Mouse (Mus musculus): ENCODE measurements at regions not wholly inside any gene's neighbourhood (a gene's known extent, or its start where the extent isn't known, plus 50 kb on each side); places are given as distances from the start of the nearest gene placed in this dataset.
A peak's percentile ranks its signal among the peaks of the same experiment; 100 is the strongest.

DNA sequence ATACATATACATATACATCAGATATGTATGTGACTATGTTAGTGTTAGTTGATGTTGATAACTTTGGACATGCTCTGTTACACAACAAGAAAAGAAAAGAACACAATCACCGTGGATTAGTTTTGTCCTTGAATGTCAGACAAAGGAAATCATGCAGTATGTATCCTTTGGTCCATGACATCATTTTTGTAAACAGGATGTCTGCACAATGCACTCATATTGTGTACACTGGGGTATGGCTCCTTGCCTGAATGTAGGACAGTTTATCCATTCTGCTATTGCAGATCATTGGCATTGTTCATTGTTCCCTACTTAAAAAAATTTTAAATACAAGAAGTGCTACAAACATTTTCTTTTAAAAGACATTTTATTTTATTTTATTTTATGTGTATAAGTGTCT is 157.6 kb upstream of the Gdf10 start:
- H3K27ac ChIP-seq (ENCODE audit: low read length), result no peak overlapping the region
- H3K4me3 ChIP-seq (ENCODE audit: low read depth, low read length), result no peak overlapping the region
- ATAC-seq, result no peak
- H3K9me3 ChIP-seq (replicated peaks; ENCODE audit: control insufficient read depth, low read length, poor library complexity, severe bottlenecking), result no peaks in the 10 kb centered on the region
- H3K4me2 ChIP-seq (ENCODE audit: low read length), result no peak overlapping the region
- 86% methylated on average over 1 of the region's 1 CpGs for WGBS
- H3K36me3 ChIP-seq (ENCODE audit: control insufficient read depth, insufficient read depth, low read length), result no peaks in the 10 kb centered on the region
- H3K9ac ChIP-seq (ENCODE audit: low read depth, low read length), result no peak overlapping the region
- no peaks in the 10 kb centered on the region for H3K27me3 ChIP-seq (ENCODE audit: control insufficient read depth, insufficient read depth, low read depth, low read length)
- no peaks in the 10 kb centered on the region for H3K4me1 ChIP-seq (ENCODE audit: control insufficient read depth, insufficient read depth, low read length)

DNA sequence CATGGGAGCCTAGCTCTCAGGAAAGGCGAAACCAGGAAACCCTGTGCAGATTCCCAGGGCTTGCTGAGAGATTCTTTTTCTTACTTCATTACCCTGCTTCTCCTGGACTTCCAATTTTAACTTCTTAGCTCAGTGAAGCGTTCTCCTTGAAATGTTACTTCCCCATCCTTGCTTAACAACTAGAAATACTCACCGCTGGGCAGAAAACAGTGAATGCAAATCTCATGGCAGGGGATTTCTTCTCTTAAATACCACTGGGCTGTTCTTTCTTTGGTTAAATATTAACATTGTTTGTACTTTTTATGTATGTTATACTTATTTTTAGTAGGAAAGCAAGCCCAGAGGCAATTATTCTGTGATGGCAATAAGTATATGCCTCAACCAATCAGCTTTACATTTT is 151.0 kb upstream of the Gdf10 start:
- H3K4me2 ChIP-seq (ENCODE audit: low read length), result no peak overlapping the region
- 91% methylated on average over 3 of the region's 3 CpGs for WGBS
- ATAC-seq, result no peak
- no peak overlapping the region for H3K9ac ChIP-seq (ENCODE audit: low read depth, low read length)
- no peaks in the 10 kb centered on the region for H3K9me3 ChIP-seq (replicated peaks; ENCODE audit: control insufficient read depth, low read length, poor library complexity, severe bottlenecking)
- no peak overlapping the region for H3K27ac ChIP-seq (ENCODE audit: low read length)
- H3K4me1 ChIP-seq (ENCODE audit: control insufficient read depth, insufficient read depth, low read length), result no peaks in the 10 kb centered on the region
- no peak overlapping the region for H3K4me3 ChIP-seq (ENCODE audit: low read depth, low read length)
- no peaks in the 10 kb centered on the region for H3K27me3 ChIP-seq (ENCODE audit: control insufficient read depth, insufficient read depth, low read depth, low read length)
- H3K36me3 ChIP-seq (ENCODE audit: control insufficient read depth, insufficient read depth, low read length), result no peaks in the 10 kb centered on the region

DNA sequence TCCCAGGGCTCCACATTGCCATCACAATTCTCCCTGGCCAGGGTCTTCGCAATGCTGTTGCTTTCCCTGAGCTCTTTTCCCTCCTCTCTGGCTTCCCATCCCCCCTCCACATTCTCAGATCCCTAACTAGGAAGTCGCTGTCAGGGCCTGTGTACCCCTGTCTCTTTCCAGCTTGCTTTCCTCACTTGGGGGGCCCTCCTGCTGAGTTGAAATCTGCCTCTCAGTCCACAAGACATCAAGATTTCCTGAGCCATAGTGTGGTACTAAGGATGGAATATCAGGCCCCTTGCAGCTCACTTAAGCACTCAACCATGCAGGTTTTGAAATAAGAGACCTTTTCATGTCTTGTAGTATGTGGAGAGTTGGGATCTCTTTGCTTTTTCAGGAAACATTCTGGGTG is 133.8 kb upstream of the Gdf10 start:
- WGBS, result 30% methylated on average over 2 of the region's 2 CpGs
- H3K27ac ChIP-seq (ENCODE audit: low read length), result no peak overlapping the region
- H3K9ac ChIP-seq (ENCODE audit: low read depth, low read length), result no peak overlapping the region
- H3K4me1 ChIP-seq (ENCODE audit: control insufficient read depth, insufficient read depth, low read length), result no peaks in the 10 kb centered on the region
- H3K36me3 ChIP-seq (ENCODE audit: control insufficient read depth, insufficient read depth, low read length), result no peaks in the 10 kb centered on the region
- no peak overlapping the region for H3K4me2 ChIP-seq (ENCODE audit: low read length)
- no peaks in the 10 kb centered on the region for H3K9me3 ChIP-seq (replicated peaks; ENCODE audit: control insufficient read depth, low read length, poor library complexity, severe bottlenecking)
- no peak overlapping the region for H3K4me3 ChIP-seq (ENCODE audit: low read depth, low read length)
- no peak for ATAC-seq
- H3K27me3 ChIP-seq (ENCODE audit: control insufficient read depth, insufficient read depth, low read depth, low read length), result no peaks in the 10 kb centered on the region

DNA sequence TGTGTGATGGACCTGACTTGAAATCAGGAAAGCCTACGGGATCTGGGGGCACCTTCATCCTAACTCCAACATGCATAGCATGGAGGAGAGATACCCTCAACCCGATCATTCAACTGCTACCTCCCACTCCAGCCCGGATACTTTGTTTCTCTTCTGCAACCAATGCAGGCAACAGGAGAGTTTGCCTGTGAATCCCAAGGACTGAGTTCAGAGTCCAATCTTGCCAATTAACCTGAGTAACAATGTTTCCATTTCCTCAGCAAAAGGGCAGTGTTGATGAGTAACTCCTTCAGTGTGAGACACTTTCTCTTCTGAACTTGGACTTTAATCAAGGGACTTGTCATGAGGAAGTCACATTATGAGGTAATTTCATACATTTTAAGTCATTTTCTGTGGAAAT is 129.1 kb upstream of the Gdf10 start:
- no peak overlapping the region for H3K27ac ChIP-seq (ENCODE audit: low read length)
- ATAC-seq, result no peak
- H3K4me1 ChIP-seq (ENCODE audit: control insufficient read depth, insufficient read depth, low read length), result no peaks in the 10 kb centered on the region
- no peak overlapping the region for H3K4me3 ChIP-seq (ENCODE audit: low read depth, low read length)
- no peak overlapping the region for H3K9ac ChIP-seq (ENCODE audit: low read depth, low read length)
- no peaks in the 10 kb centered on the region for H3K9me3 ChIP-seq (replicated peaks; ENCODE audit: control insufficient read depth, low read length, poor library complexity, severe bottlenecking)
- H3K27me3 ChIP-seq (ENCODE audit: control insufficient read depth, insufficient read depth, low read depth, low read length), result no peaks in the 10 kb centered on the region
- WGBS, result 69% methylated on average over 3 of the region's 3 CpGs
- H3K36me3 ChIP-seq (ENCODE audit: control insufficient read depth, insufficient read depth, low read length), result no peaks in the 10 kb centered on the region
- no peak overlapping the region for H3K4me2 ChIP-seq (ENCODE audit: low read length)

DNA sequence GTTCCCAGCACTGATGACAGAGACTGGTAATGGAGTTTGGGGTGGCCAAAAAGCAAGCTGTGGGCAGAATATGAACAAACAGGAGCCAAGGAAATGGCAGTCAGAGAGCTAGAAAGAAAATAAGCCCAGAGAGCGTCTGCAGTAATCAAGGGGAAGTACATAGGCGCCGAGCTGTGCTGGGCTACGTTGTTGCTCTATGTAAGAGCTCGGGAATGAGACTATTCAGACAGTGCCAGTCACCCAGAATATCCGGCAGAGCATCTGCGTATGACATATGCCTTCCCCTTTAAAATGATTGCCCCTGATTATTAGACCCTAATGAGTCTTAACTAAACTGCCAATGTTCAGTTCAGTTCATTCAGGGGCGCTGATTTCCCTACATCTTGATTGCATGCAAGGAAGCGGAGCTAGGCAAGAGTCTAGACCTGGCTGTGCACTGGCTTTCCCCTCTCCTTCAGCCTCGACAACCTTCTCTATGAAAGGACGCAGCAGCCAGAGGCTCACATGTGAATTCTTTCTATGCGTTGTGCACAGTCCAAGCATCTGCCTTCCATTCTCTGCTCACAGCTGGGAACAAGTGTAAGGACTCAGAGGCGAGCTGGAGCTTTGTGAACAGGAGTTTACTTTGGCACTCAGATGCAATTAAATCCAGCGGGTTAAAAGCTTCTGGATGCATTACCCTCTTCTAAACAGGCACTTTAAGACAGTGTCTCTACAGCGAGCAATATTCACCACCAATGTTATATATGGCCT is 125.7 kb upstream of the Gdf10 start:
- peak; percentile 70; the same call in 1 of the 2 replicates for ATAC-seq
- Histone ChIP-seq H3K9ac (ENCODE audit: low read depth, low read length) (no peak overlapping the region), H3K36me3 (ENCODE audit: control insufficient read depth, insufficient read depth, low read length) (no peaks in the 10 kb centered on the region), H3K4me1 (ENCODE audit: control insufficient read depth, insufficient read depth, low read length) (no peaks in the 10 kb centered on the region), H3K4me2 (ENCODE audit: low read length) (no peak overlapping the region), H3K4me3 (ENCODE audit: low read depth, low read length) (no peak overlapping the region), H3K27ac (ENCODE audit: low read length) (no peak overlapping the region), H3K9me3 (replicated peaks; ENCODE audit: control insufficient read depth, low read length, poor library complexity, severe bottlenecking) (no peaks in the 10 kb centered on the region), H3K27me3 (ENCODE audit: control insufficient read depth, insufficient read depth, low read depth, low read length) (no peaks in the 10 kb centered on the region)
- 60% methylated on average over 15 of the region's 15 CpGs for WGBS

DNA sequence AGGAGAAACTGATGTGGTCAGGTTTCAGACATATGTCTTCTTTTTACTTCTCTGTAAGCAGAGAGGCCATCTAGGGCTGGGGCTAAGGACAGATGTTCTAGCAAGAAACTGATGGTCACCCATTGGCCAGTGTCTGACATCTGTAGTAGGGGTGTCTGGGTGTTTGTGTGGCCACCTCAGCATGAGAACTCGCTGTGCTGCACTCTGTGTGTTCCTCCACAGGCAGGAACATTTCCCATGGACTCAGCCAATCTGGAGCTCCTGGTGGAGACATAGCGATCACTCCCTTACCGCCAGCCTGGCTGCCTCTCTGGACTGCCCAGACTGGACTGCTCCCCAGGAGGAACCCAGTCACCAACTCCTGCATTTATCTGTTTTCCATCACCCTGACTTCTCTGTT is 119.1 kb upstream of the Gdf10 start:
- no peak for ATAC-seq
- Histone ChIP-seq H3K36me3 (ENCODE audit: control insufficient read depth, insufficient read depth, low read length) (no peaks in the 10 kb centered on the region), H3K27ac (ENCODE audit: low read length) (no peak overlapping the region), H3K4me2 (ENCODE audit: low read length) (no peak overlapping the region), H3K4me3 (ENCODE audit: low read depth, low read length) (no peak overlapping the region), H3K9me3 (replicated peaks; ENCODE audit: control insufficient read depth, low read length, poor library complexity, severe bottlenecking) (no peaks in the 10 kb centered on the region), H3K4me1 (ENCODE audit: control insufficient read depth, insufficient read depth, low read length) (no peaks in the 10 kb centered on the region), H3K27me3 (ENCODE audit: control insufficient read depth, insufficient read depth, low read depth, low read length) (no peaks in the 10 kb centered on the region), H3K9ac (ENCODE audit: low read depth, low read length) (no peak overlapping the region)
- 89% methylated on average over 3 of the region's 3 CpGs for WGBS

DNA sequence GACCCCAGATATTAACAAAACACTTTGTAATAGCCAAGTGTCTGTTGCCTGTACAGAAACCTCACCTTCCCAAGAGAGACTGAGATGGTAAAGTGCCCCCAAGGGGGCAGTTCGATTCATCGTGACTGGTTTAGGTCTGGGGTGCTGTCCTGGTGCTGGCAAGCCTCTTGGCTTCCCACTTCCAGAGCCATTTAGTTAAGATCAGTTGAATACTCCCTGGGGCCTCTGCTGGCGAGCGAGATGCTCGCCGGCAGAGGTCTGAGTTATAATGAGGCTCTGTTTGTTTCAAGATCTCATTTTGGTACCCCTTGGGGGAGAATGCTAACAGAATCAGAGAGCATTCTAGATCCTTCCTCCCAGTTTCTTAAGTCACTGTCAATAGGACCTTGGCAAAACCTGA is 118.7 kb upstream of the Gdf10 start:
- WGBS, result 52% methylated on average over 6 of the region's 6 CpGs
- H3K4me1 ChIP-seq (ENCODE audit: control insufficient read depth, insufficient read depth, low read length), result no peaks in the 10 kb centered on the region
- ATAC-seq, result no peak
- H3K36me3 ChIP-seq (ENCODE audit: control insufficient read depth, insufficient read depth, low read length), result no peaks in the 10 kb centered on the region
- no peak overlapping the region for H3K4me3 ChIP-seq (ENCODE audit: low read depth, low read length)
- H3K9me3 ChIP-seq (replicated peaks; ENCODE audit: control insufficient read depth, low read length, poor library complexity, severe bottlenecking), result no peaks in the 10 kb centered on the region
- H3K27ac ChIP-seq (ENCODE audit: low read length), result no peak overlapping the region
- H3K27me3 ChIP-seq (ENCODE audit: control insufficient read depth, insufficient read depth, low read depth, low read length), result no peaks in the 10 kb centered on the region
- H3K9ac ChIP-seq (ENCODE audit: low read depth, low read length), result no peak overlapping the region
- H3K4me2 ChIP-seq (ENCODE audit: low read length), result no peak overlapping the region

DNA sequence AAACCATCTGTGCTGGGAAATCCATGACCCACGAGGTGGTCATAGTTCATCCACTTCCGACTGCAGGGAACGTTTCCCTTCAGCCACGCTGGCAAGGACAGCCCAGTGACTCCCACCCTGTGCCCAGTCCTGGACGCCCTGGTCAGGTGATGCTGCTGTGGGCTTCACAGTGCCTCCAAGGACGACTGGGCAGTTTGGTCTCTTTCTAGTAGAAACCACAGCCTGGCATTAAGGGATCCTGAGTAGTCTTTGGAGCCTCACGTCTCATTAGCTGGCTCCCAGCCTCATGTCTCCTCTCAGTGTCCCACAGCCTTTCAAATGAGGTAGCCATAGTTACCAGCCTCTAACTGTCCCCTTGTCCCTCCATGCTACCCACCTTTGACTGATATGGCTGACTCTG is 116.2 kb upstream of the Gdf10 start:
- no peaks in the 10 kb centered on the region for H3K4me1 ChIP-seq (ENCODE audit: control insufficient read depth, insufficient read depth, low read length)
- WGBS, result 74% methylated on average over 7 of the region's 7 CpGs
- H3K4me3 ChIP-seq (ENCODE audit: low read depth, low read length), result no peak overlapping the region
- no peak for ATAC-seq
- H3K36me3 ChIP-seq (ENCODE audit: control insufficient read depth, insufficient read depth, low read length), result no peaks in the 10 kb centered on the region
- no peak overlapping the region for H3K27ac ChIP-seq (ENCODE audit: low read length)
- no peaks in the 10 kb centered on the region for H3K27me3 ChIP-seq (ENCODE audit: control insufficient read depth, insufficient read depth, low read depth, low read length)
- no peaks in the 10 kb centered on the region for H3K9me3 ChIP-seq (replicated peaks; ENCODE audit: control insufficient read depth, low read length, poor library complexity, severe bottlenecking)
- H3K4me2 ChIP-seq (ENCODE audit: low read length), result no peak overlapping the region
- no peak overlapping the region for H3K9ac ChIP-seq (ENCODE audit: low read depth, low read length)

DNA sequence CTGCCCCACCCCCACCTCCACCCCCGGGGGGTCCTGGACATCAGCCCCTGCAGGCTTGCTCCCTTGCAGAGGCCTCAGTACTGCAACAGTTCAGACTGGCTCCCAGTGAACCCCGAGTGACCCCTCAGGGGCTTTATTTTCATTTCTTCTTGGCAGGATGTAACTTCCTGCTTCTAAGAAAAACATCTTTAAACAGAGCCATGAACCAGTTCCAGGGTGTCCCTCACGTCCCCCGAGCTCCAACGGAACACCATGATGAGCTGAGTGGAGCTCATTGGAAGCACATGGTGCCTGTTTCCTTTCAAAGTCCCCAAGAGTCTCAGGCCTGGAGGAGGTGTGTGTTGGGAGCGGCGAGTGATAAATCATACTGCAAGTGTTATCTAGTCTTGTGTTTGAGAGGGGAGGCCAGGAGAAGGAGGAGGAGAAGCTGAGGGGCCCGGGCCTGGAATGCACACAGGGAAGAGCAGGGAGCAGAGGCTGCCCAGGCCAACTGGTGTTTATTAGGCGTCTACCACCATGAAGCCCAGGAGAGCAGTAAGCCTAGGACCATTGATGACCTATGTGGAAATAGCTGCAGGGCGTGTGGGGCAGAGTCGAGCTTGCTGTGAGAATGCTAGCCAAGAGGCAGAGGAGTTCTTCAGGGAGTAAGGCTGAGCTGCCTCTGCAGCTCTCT is 114.7 kb upstream of the Gdf10 start:
- no peak overlapping the region for H3K4me3 ChIP-seq (ENCODE audit: low read depth, low read length)
- H3K27me3 ChIP-seq (ENCODE audit: control insufficient read depth, insufficient read depth, low read depth, low read length), result no peaks in the 10 kb centered on the region
- no peak overlapping the region for H3K27ac ChIP-seq (ENCODE audit: low read length)
- no peaks in the 10 kb centered on the region for H3K36me3 ChIP-seq (ENCODE audit: control insufficient read depth, insufficient read depth, low read length)
- no peaks in the 10 kb centered on the region for H3K4me1 ChIP-seq (ENCODE audit: control insufficient read depth, insufficient read depth, low read length)
- WGBS, result 78% methylated on average over 11 of the region's 11 CpGs
- no peak overlapping the region for H3K4me2 ChIP-seq (ENCODE audit: low read length)
- H3K9me3 ChIP-seq (replicated peaks; ENCODE audit: control insufficient read depth, low read length, poor library complexity, severe bottlenecking), result no peaks in the 10 kb centered on the region
- ATAC-seq, result no peak
- no peak overlapping the region for H3K9ac ChIP-seq (ENCODE audit: low read depth, low read length)
